Mouse (Mus musculus) embryonic fibroblast, embryonic 13.5 days (primary cell): Measurements from ENCODE around the gene Nup37.

ENCODE experiments used
- CTCF ChIP-seq: IDR thresholded peaks from 2 replicates; pipeline ENCODE4 v1.5.1; 2011; ENCODE audit warnings: mild to moderate bottlenecking, control low read depth, low read length, moderate library complexity, borderline replicate concordance; ENCODE audit not compliant: insufficient read depth
- POLR2A ChIP-seq: IDR thresholded peaks from 2 replicates; pipeline ENCODE4 v1.6.1; 2011; ENCODE audit warnings: low read depth, mild to moderate bottlenecking, control low read depth, low read length, moderate library complexity

DNA sequence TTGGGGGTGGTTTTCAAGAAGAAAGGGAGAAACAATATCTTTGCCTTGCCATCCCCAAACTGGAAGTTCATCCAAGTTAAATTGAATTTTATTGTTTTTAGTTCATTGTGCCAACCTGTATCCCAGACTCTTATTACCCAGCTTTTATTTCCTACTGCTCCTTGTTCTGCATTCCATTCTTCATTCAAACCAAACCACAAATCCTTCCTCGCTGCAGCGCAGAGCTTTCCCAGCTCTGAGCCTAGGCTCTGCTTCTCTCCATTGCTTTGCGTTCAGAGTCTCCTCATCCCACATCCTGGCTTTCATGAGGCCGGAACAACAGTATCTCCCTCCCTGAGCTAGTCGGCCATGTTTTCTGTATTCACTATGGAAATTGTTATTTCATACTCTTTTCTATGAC is 74.9 kb downstream of the Nup37 start:
- TF ChIP-seq CTCF (no peak), POLR2A (no peak)
